Mouse (Mus musculus) activated CD4-positive, CD25-positive, alpha-beta regulatory T cell, adult 4 months (primary cell): ENCODE measurements around the gene Il11ra1. TPM values are rescaled to one million over a fixed set of nuclear protein-coding genes. Genes with fewer than 3 reads are reported as not detected.
"Not testable (repeated sequence)": the region's sequence is repeated elsewhere in the genome, so short reads cannot be mapped to it uniquely, and the experiment has no call there.

Experiments
- ATAC-seq: one replicate; pipeline ENCODE4 v1.8.0; 2017
- polyA plus RNA-seq, 2 experiments: library from polyadenylated mRNA; unstranded; fragments of 100-300 nt; shearing (Covaris generic); gene quantifications; one replicate each; pipeline ENCODE4 v1.2.1; 2017

Gene Il11ra1
- polyA plus RNA-seq, 2 experiments from 2014 or later, result 4.9 to 7.2 TPM

GRCm38 (mm10) chr4:41783197-41783596, 83.4 kb downstream of the Il11ra1 start:
- ATAC-seq, result not testable (repeated sequence)

Other genes starting within 250 kb of the Il11ra1 start
- 1 to 10 TPM; 2.2 to 2.5 TPM for gene Kif24, start 235.1 kb upstream of the Il11ra1 start, polyA plus RNA-seq
- gene Nudt2, start 234.8 kb upstream of the Il11ra1 start, polyA plus RNA-seq, result 10 to 100 TPM; 15.5 to 25.6 TPM
- not detected for gene AI464131, start 196.9 kb upstream of the Il11ra1 start, polyA plus RNA-seq
- gene 1110017D15Rik, start 182.7 kb upstream of the Il11ra1 start, polyA plus RNA-seq, result not detected
- under 1 TPM; 0.18 to 0.29 TPM for gene Fam219a, start 130.5 kb upstream of the Il11ra1 start, polyA plus RNA-seq
- gene Dnaic1, start 130.2 kb upstream of the Il11ra1 start, polyA plus RNA-seq, result not detected
- gene Enho, start 59.7 kb upstream of the Il11ra1 start, polyA plus RNA-seq, result not detected
- gene Cntfr, start 2.9 kb upstream of the Il11ra1 start, polyA plus RNA-seq, result not detected
- gene Rpp25l, start 13.5 kb downstream of the Il11ra1 start, polyA plus RNA-seq, result 10 to 100 TPM; 51.4 to 65.6 TPM
- 100 to 1,000 TPM; 107 to 114 TPM for gene Dctn3, start 23.2 kb downstream of the Il11ra1 start, polyA plus RNA-seq
- gene Arid3c, start 31.2 kb downstream of the Il11ra1 start, polyA plus RNA-seq, result not detected
- 10 to 100 TPM; 68.4 to 76.4 TPM for gene Galt, start 55.2 kb downstream of the Il11ra1 start, polyA plus RNA-seq
- gene Sigmar1, start 56.2 kb downstream of the Il11ra1 start, polyA plus RNA-seq, result 10 to 100 TPM; 35.9 to 40.3 TPM
- gene Ccl27a, start 74.3 kb downstream of the Il11ra1 start, polyA plus RNA-seq, result 10 to 100 TPM in 1 of 2 experiments, 1 to 10 TPM in 1; 8.6 to 10.1 TPM
- gene Gm21541, start 203.6 kb downstream of the Il11ra1 start, polyA plus RNA-seq, result not detected
- gene Gm20878, start 241.6 kb downstream of the Il11ra1 start, polyA plus RNA-seq, result 1 to 10 TPM in 1 of 2 experiments, not detected in 1; 2.1 TPM